Mouse (Mus musculus): ENCODE results near the gene Bmf.

Bmf gene

DNA sequence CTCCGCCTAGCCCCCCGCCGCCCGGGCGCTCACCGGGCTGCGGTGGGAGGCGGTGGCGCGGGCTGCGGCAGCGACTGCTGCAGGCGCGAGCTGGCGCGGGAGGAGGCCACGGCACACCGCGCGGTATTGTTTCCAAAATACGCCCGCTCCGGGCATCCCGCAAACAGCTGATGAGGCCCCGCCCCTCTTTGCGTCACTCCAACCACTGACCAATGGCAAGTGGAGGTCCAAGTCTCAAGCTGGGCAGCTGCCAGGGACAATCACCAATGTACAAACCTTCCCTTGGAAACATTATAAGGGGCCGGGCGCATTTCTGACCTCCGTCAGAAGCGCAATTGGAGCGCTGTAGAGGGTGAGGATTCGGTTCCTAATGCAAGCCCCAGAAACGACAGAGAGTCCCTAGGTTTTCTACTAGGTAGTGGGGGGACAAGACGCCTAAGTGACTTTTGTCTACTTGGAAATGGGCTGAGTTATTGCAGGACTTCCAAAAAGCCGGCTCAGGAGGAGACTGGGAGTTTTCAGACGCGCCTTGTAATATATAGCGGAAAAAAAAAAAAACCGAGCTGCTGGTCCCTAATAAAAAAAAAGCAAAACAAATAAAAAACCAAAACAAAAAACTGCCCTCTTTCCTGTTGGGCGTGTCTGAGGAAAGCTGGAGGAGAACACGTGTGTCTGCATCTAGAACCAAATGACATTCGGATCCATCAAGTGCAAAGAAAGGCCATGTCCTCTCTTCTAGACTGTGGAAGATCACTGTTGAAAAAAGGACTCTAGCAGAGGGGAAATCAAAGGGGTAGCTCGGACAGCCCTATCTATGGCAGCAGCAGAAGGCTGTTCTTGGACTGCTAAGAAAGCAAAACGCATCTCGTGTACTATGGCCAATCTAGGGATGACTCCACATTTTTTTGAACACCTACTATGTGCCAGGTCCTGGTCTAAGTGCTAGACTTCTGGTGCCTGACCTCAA, at the start of gene Bmf:
Gene Bmf, minus strand, starts transcription at position 181 of the 967 bp plus-strand sequence.
- peak; percentile 84 to 94 for DNase-seq (ENCODE audit: low read depth in 1 of 2, low spot score in 2 of 2)

- DNase-seq (ENCODE audit: low read depth in 1 of 2, low spot score in 2 of 2), result no peak
Observed at GRCm38 (mm10) chr2:118599087-118599486, 49.6 kb upstream of the Bmf start.

GRCm38 (mm10) chr2:118597673-118598568, 48.4 kb upstream of the Bmf start, which contains the start of gene Bub1b:
Bub1b (plus strand) TSS chr2:118598211.
- peak; percentile 51 to 71 for DNase-seq (ENCODE audit: low read depth in 1 of 2, low spot score in 2 of 2)

GRCm38 (mm10) chr2:118591083-118591482, 41.6 kb upstream of the Bmf start:
- no peak for DNase-seq (ENCODE audit: low read depth in 1 of 2, low spot score in 2 of 2)

DNA sequence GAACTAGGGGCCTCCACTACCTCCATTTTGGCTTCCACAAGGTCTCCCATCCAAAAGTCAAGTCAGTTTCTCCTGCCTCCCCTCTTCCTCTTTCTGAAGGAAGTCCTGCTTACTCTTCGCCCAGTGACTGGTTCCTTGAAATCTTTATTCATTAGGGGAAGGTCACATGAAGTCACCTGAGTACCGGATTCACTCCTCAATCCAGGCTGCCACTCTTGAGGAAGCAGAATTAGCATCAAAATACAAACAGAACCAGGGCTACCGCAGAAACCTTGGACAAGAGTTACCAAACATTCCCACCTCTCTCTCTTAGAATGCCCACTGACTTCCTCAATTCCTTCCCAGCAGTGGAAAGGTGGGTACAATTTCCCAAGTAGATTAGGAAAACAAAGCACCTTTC, 38.2 kb upstream of the Bmf start:
- DNase-seq (ENCODE audit: low read depth in 1 of 2, low spot score in 2 of 2), result no peak

GRCm38 (mm10) chr2:118586013-118586412, 36.5 kb upstream of the Bmf start:
- DNase-seq (ENCODE audit: low read depth in 1 of 2, low spot score in 2 of 2), result no peak

DNA sequence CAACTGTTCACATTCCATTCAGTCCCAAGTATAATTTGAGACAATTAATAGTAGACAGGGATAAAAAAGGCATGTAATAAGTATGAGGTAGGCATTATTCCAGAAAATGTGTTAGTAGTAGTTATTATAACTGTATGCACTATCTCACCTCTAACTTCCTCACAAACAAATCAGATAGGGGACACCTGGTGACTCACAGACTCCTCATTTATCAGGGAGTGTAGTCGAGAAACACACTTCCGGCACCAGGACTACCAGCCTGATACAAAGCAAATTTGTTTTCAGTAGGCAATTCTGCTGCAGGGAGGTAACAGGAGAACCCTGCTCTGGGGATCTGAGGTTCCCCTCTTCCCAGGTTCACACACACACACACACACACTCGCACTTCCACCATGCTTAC, 23.6 kb upstream of the Bmf start:
- DNase-seq (ENCODE audit: low read depth in 1 of 2, low spot score in 2 of 2), result no peak

GRCm38 (mm10) chr2:118572183-118572836, 22.8 kb upstream of the Bmf start:
- DNase-seq (ENCODE audit: low read depth in 1 of 2, low spot score in 2 of 2), result no peak

DNA sequence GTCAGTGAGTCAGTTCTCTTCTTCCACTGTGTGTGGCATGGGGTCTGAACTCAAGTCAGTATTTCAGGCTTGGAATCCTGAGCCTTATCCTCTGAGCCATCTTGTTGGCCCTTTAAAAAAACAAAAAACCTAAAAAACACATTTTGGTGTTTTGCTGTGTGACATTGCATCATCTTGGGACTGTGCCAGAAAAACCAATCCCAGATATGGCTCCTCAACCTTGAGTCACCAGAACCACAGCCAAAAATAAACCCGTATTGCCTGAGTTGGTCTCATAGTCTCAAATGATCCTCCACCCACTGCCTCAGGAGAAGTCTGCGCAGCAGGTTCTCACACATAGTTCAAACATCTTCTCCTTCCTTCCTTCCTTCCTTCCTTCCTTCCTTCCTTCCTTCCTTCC, 21.5 kb upstream of the Bmf start:
- DNase-seq (ENCODE audit: low read depth in 1 of 2, low spot score in 2 of 2), result no peak

GRCm38 (mm10) chr2:118567179-118567578, 17.7 kb upstream of the Bmf start:
- DNase-seq (ENCODE audit: low read depth in 1 of 2, low spot score in 2 of 2), result peak in 1 of 2 experiments; percentile 63

DNA sequence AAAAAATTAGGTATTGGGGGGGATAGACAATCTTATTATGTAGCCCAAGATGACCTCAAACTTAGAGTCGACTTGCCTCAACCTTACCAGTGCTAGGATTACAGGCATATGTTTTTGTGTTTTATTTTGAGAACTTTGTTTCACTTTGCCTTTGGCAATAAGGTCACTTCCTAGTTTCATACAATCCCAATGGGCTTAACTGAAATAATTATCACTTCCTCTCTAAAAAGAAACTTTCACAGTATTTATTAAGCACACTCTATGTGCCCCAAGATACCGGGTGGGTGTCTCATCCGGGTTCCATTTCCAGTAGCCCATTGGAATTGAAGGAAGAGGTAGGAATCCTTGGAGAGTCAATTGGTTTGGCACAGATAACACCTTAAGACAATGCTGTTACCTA, 12.9 kb upstream of the Bmf start:
- DNase-seq (ENCODE audit: low read depth in 1 of 2, low spot score in 2 of 2), result no peak

GRCm38 (mm10) chr2:118562015-118562414, 12.5 kb upstream of the Bmf start:
- no peak for DNase-seq (ENCODE audit: low read depth in 1 of 2, low spot score in 2 of 2)

DNA sequence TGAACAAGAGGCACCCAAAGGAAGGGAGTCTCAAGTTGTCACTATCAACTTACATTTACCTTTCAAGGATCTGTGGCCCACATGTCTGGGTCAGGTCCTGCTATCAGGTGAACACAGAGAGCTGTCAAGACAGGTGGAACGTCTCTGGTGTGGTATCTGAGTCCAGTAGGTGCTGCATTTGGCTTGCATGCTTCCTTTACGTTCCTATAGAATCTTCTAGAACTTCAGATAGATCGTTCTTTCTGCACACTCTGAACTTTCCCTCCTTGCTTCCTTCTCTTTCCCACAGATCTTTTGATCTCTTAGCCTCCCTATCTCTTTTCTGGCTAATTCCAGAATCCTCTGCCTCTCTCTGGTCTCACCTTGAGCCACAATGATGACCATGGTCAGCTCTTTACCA, 8.9 kb upstream of the Bmf start:
- DNase-seq (ENCODE audit: low read depth in 1 of 2, low spot score in 2 of 2), result no peak

DNA sequence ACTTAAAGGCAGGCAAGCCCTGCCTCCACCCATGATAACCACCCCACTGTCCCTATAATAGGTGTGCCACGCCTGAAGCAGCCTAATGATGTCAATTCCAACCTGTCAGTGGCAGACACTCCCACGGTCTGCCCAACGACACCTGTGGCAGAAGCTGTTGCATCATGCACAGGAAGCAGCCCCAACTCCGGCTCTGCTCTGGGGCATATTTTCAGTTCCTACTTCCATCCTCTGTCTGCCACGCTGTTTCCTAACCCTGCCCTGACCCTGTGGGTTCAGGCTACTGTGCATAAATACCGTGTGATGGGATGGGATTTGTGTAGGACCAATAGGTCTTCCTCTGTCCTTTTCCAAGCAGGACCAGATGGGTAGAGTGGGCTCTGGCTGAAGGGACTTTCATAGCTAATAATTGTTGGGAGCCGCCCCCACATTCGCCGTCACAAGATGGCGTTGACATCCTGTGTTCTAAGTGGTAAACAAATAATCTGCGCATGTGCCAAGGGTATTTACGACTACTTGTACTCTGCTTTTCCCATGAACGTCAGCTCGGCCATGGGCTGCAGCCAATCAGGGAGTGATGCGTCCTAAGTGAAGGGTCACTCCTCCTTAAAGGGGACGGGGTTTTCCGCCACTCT, 5.0 kb upstream of the Bmf start:
- DNase-seq (ENCODE audit: low read depth in 1 of 2, low spot score in 2 of 2), result peak in 1 of 2 experiments; percentile 67

DNA sequence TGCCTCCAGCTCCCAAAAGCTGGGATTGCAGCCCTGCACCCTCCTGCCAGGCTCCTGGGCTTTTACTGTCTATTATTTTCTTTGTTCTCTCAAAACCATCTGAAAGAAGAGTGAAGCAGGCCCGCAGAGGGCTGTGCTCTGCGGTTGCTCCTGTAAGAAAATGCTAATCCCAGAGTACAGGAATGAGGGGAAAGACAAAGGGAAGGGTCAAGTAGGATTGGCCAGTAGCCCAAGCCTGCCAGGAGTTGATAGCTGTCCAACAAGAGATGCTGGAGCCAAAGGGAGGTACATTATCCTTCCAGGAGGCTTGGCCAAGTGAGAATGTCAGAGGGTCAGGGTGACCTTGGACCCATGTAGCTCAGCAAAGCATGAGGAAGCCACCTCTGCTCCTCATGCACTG, 2.1 kb upstream of the Bmf start:
- DNase-seq (ENCODE audit: low read depth in 1 of 2, low spot score in 2 of 2), result no peak

- DNase-seq (ENCODE audit: low read depth in 1 of 2, low spot score in 2 of 2), result no peak
Observed at GRCm38 (mm10) chr2:118548421-118549221, 866 bp downstream of the Bmf start.

DNA sequence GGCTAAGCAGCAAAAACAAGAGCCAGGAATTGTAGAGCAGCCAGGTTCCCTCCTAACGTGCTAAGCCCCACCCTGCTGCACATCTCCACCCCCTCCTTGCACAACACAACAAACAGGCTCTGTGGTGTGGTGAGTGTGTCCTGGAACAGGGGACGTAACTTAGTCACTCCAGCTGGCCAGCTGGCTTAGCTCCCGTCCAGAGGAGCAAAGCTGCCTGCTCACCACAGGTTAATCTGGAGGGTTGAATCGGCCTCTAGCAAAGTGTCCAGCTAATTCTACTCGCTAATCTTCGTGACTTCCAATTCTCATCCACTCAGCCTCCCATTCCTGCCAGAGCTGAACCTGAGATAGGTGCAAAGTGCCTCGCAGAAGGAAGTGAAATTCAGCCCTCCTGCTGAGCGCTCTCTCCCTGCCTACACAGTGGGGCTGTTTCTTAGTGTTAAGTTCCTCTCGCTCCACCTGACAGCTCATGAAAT, 1.9 kb downstream of the Bmf start:
- no peak for DNase-seq (ENCODE audit: low read depth in 1 of 2, low spot score in 2 of 2)

DNA sequence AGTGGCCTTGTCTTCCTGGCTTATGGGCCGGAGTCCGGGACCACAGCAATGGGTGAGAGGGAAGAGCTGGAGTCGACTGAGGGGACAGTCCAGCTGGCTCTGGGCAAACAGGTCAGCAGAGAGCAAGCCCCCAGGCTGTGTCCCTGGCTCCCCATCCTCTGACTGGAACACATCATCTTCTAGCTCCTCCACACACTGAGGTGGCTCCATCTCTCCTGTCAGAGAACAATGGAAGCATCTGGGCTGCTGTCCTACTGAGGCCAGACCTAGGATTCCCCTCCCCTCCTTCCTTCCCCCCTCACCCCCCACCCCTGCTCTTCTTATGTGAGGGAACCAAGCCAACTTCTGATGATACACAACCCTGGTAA, 2.7 kb downstream of the Bmf start:
- no peak for DNase-seq (ENCODE audit: low read depth in 1 of 2, low spot score in 2 of 2)

GRCm38 (mm10) chr2:118546104-118546797, 3.2 kb downstream of the Bmf start:
- DNase-seq (ENCODE audit: low read depth in 1 of 2, low spot score in 2 of 2), result no peak

All from monocyte, adult 2 months (primary cell).